Mouse (Mus musculus) MN1 (cell line): ENCODE measurements around the gene C1ql4.
A peak's percentile ranks its signal among the peaks of the same experiment; 100 is the strongest.
"Not testable (repeated sequence)": the region's sequence is repeated elsewhere in the genome, so short reads cannot be mapped to it uniquely, and the experiment has no call there.

Experiments used
- DNase-seq: peaks from one replicate; pipeline ENCODE4 v3.0.0-alpha.2; 2016; ENCODE audit warnings: low spot score

Gene C1ql4

GRCm38 (mm10) chr15:99098493-99098861 is 10.9 kb upstream of the C1ql4 start:
- DNase-seq, result peak; percentile 49

GRCm38 (mm10) chr15:99097840-99098492 is 10.3 kb upstream of the C1ql4 start:
- DNase-seq, result peak; percentile 67

GRCm38 (mm10) chr15:99096831-99097500 is 9.3 kb upstream of the C1ql4 start:
- DNase-seq, result peak; percentile 63

- DNase-seq, result peak; percentile 48
Measured at GRCm38 (mm10) chr15:99096061-99096793, 8.6 kb upstream of the C1ql4 start.

- DNase-seq, result no peak
Measured at GRCm38 (mm10) chr15:99095356-99095755, 7.7 kb upstream of the C1ql4 start.

- DNase-seq, result peak; percentile 48
Measured at GRCm38 (mm10) chr15:99094631-99095270, 7.1 kb upstream of the C1ql4 start.

GRCm38 (mm10) chr15:99093291-99094258 is 6.0 kb upstream of the C1ql4 start:
- DNase-seq, result peak; percentile 82

GRCm38 (mm10) chr15:99092870-99093269 is 5.3 kb upstream of the C1ql4 start, which contains the start of gene Dnajc22:
TSS of gene Dnajc22 (plus strand) at chr15:99093170.
- no peak for DNase-seq

- peak; percentile 73 for DNase-seq
Measured at GRCm38 (mm10) chr15:99089069-99089468, 1.5 kb upstream of the C1ql4 start.

- peak; percentile 93 for DNase-seq
Measured at GRCm38 (mm10) chr15:99088292-99088691, 675 bp upstream of the C1ql4 start.

- no peak for DNase-seq
Measured at GRCm38 (mm10) chr15:99085997-99086396, 1.6 kb downstream of the C1ql4 start.

- DNase-seq, result no peak
Measured at GRCm38 (mm10) chr15:99084618-99085017, 3.0 kb downstream of the C1ql4 start.

- no peak for DNase-seq
Measured at GRCm38 (mm10) chr15:99083867-99084557, 3.6 kb downstream of the C1ql4 start.

- peak; percentile 81 for DNase-seq
Measured at GRCm38 (mm10) chr15:99083258-99083657, 4.4 kb downstream of the C1ql4 start.

- DNase-seq, result no peak
Measured at GRCm38 (mm10) chr15:99082840-99083239, 4.8 kb downstream of the C1ql4 start.

GRCm38 (mm10) chr15:99082322-99082721 is 5.3 kb downstream of the C1ql4 start:
- DNase-seq, result no peak

GRCm38 (mm10) chr15:99079804-99080203 is 7.8 kb downstream of the C1ql4 start:
- peak; percentile 60 for DNase-seq

GRCm38 (mm10) chr15:99078181-99078910 is 9.3 kb downstream of the C1ql4 start:
- no peak for DNase-seq

- DNase-seq, result not testable (repeated sequence)
Measured at GRCm38 (mm10) chr15:99076011-99076410, 11.6 kb downstream of the C1ql4 start.
